Mouse (Mus musculus) kidney, postnatal 14 days (tissue): ENCODE measurements around the gene Vipr1.

Experiments used
- DNase-seq: peaks from one replicate; pipeline ENCODE4 v3.0.0; 2022; ENCODE audit warnings: mixed read lengths

The Vipr1 gene

GRCm38 (mm10) chr9:121635835-121636576 is 6.5 kb upstream of the Vipr1 start:
- no peak for DNase-seq

- no peak for DNase-seq
Measured at GRCm38 (mm10) chr9:121639790-121640189, 2.7 kb upstream of the Vipr1 start.

- DNase-seq = peak; percentile 14
Measured at GRCm38 (mm10) chr9:121641235-121641915, 1.1 kb upstream of the Vipr1 start.

GRCm38 (mm10) chr9:121642001-121642400 is 515 bp upstream of the Vipr1 start, which contains the start of gene Lyzl4:
Lyzl4 (minus strand) TSS chr9:121642096.
- DNase-seq = peak; percentile 86

GRCm38 (mm10) chr9:121644855-121645254 is 2.3 kb downstream of the Vipr1 start:
- peak; percentile 30 for DNase-seq

GRCm38 (mm10) chr9:121647026-121647425 is 4.5 kb downstream of the Vipr1 start:
- no peak for DNase-seq

- DNase-seq = no peak
Measured at GRCm38 (mm10) chr9:121653668-121654067, 11.2 kb downstream of the Vipr1 start.

GRCm38 (mm10) chr9:121656322-121656721 is 13.8 kb downstream of the Vipr1 start:
- no peak for DNase-seq

- DNase-seq = no peak
Measured at GRCm38 (mm10) chr9:121657143-121657542, 14.6 kb downstream of the Vipr1 start.

- no peak for DNase-seq
Measured at GRCm38 (mm10) chr9:121658248-121658647, 15.7 kb downstream of the Vipr1 start.

- no peak for DNase-seq
Measured at GRCm38 (mm10) chr9:121659791-121660190, 17.3 kb downstream of the Vipr1 start.

- DNase-seq = no peak
Measured at GRCm38 (mm10) chr9:121663467-121663866, 21.0 kb downstream of the Vipr1 start.

GRCm38 (mm10) chr9:121664104-121664503 is 21.6 kb downstream of the Vipr1 start:
- DNase-seq = no peak

- no peak for DNase-seq
Measured at GRCm38 (mm10) chr9:121666957-121667630, 24.6 kb downstream of the Vipr1 start.

GRCm38 (mm10) chr9:121667822-121668221 is 25.3 kb downstream of the Vipr1 start:
- no peak for DNase-seq

GRCm38 (mm10) chr9:121669348-121669791 is 26.9 kb downstream of the Vipr1 start:
- DNase-seq = peak; percentile 76

GRCm38 (mm10) chr9:121671300-121671699 is 28.8 kb downstream of the Vipr1 start:
- peak; percentile 54 for DNase-seq

- peak; percentile 45 for DNase-seq
Measured at GRCm38 (mm10) chr9:121672311-121672710, 29.8 kb downstream of the Vipr1 start.

- no peak for DNase-seq
Measured at GRCm38 (mm10) chr9:121673716-121674115, 31.2 kb downstream of the Vipr1 start.

GRCm38 (mm10) chr9:121675011-121675410 is 32.5 kb downstream of the Vipr1 start:
- DNase-seq = peak; percentile 25

GRCm38 (mm10) chr9:121675556-121675955 is 33.0 kb downstream of the Vipr1 start:
- no peak for DNase-seq

GRCm38 (mm10) chr9:121677069-121677468 is 34.6 kb downstream of the Vipr1 start:
- no peak for DNase-seq

- DNase-seq = no peak
Measured at GRCm38 (mm10) chr9:121677476-121677875, 35.0 kb downstream of the Vipr1 start.

GRCm38 (mm10) chr9:121679549-121679948 is 37.0 kb downstream of the Vipr1 start:
- peak; percentile 59 for DNase-seq
